Mouse (Mus musculus): ENCODE measurements around the gene Scand1.

GRCm38 (mm10) chr2:156331446-156331965 lies 19.0 kb upstream of the Scand1 start:
- TF ChIP-seq CTCF (IDR thresholded peaks at IDR 0.05; ENCODE audit: low read depth, low read length): no peak
- no peak for TF ChIP-seq POLR2A (IDR thresholded peaks at IDR 0.05; ENCODE audit: extremely low read depth, insufficient read depth, low read length)

Measured in liver, adult 2 months (tissue).